Mouse (Mus musculus) 3134 (cell line): ENCODE results near the gene Olfr235.
"Not testable (repeated sequence)": the region's sequence is repeated elsewhere in the genome, so short reads cannot be mapped to it uniquely, and the experiment has no call there.

Experiments used
- DNase-seq: peaks from one replicate; pipeline ENCODE4 v3.0.0-alpha.2; 2011; ENCODE audit warnings: low spot score; ENCODE audit not compliant: insufficient read length; ENCODE audit errors: extremely low read depth

Gene Olfr235

DNA sequence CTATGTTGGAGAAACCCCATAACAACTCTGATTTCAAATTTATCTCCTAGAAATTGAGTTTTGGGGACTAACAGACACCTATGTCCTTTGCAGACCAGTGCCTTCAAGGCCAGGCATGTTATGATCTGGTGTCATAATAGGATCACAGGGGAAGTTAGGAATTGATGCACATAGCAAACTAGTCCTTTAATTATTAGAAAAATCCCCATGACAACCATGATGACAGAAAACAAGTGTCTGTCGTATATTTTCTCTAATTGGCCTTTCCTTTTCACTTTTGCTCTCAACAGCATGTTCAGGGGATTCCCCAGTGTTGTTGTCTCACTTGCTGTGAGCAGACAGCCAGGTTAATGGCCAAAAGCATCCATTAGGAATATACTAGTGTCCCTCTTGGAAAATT is at the start of gene Olfr235:
Olfr235 (plus strand) TSS at position 301 of the 400 bp plus-strand sequence.
- DNase-seq = no peak

- not testable (repeated sequence) for DNase-seq
Measured at GRCm38 (mm10) chr19:12232496-12232895, 28.3 kb upstream of the Olfr235 start, which contains the start of gene Olfr1432. Gene Olfr1432 (minus strand): TSS chr19:12232596.

GRCm38 (mm10) chr19:12241559-12241958 is 19.3 kb upstream of the Olfr235 start, which contains the start of gene Olfr262:
Gene Olfr262 (minus strand): TSS chr19:12241659.
- DNase-seq = no peak

GRCm38 (mm10) chr19:12279554-12279953 is 18.7 kb downstream of the Olfr235 start, which contains the start of gene Olfr1434:
Gene Olfr1434 (plus strand): TSS chr19:12279854.
- DNase-seq = no peak

DNA sequence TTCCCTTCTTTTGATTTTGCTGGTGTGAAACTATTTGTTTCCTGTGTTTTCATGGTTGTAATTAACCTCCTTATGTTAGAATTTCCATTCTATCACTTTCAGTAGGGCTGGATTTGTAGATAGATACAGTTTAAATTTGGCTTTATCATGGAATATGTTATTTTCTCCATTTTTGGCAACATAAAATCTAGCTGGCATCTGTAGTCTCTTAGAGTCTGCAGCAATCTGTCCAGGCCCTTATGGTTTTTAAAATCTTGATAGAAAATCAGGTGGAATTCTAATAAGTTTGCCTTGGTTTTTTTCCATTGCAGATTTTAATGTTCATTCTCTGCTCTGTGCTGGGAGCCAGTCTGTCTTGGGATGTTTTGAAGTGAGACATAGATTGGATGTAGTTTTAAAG is 32.1 kb downstream of the Olfr235 start:
- DNase-seq = no peak

GRCm38 (mm10) chr19:12299030-12299429 is 38.2 kb downstream of the Olfr235 start, which contains the start of gene Olfr1436:
Gene Olfr1436 (minus strand): TSS chr19:12299130.
- not testable (repeated sequence) for DNase-seq
